Mouse (Mus musculus): ENCODE measurements around the gene Rsc1a1.

Gene Rsc1a1

DNA sequence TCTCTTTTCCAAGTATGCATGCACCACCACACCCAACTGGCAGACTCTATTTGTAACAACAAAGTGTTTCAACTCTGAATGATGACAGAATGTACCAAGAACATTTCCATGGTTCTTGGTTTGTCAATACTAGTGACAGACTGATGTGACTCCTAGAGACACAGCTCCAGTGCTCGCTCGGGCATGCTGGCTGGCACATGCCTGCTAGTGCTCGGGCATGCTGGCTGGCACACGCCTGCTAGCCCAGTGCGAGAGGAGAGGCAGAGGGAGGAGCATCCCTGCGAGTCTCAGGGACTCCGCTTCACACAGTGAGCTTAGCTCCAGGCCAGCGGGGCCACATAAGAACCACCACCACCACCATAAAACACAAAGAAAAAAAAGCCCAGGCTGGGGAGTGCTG is 9.3 kb upstream of the Rsc1a1 start:
- DNase-seq (ENCODE audit: low spot score in 2 of 2): no peak

DNA sequence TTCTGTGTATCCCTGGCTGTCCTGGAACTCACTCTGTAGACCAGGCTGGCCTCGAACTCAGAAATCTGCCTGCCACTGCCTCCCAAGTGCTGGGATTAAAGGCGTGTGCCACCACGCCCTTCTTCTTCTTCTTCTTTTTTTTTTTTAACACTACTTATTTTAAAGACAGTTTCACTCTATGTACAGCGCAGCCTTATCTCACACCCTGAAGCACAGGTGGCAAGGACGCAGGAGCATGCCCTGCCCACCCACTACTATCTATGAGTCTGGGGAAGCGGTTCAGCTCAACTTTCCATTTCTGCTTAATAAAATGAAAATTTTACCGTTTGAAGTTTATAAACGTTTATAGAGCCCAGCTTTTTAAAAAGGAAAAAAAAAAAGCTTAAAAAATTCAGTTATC is 3.1 kb upstream of the Rsc1a1 start:
- DNase-seq (ENCODE audit: low spot score in 2 of 2): no peak

DNA sequence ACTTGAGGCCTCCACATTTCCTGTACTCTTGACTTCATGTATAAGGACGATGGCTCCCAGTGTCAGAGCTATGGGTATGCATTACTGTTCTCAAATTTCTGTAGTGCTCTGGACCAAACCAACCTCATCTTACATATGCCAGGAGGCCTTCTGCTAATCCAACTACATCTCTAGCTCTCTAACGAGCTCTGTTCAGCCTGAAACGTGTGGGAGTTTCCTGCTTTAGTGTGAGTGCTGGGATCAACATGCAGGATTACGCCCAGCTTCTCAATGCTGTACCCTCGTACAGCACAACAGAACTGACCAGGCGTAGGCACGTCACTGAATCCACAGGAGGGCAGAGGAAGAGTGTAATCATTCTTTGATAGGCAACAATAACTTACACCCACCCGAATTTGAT is 1.1 kb upstream of the Rsc1a1 start:
- no peak for DNase-seq (ENCODE audit: low spot score in 2 of 2)

DNA sequence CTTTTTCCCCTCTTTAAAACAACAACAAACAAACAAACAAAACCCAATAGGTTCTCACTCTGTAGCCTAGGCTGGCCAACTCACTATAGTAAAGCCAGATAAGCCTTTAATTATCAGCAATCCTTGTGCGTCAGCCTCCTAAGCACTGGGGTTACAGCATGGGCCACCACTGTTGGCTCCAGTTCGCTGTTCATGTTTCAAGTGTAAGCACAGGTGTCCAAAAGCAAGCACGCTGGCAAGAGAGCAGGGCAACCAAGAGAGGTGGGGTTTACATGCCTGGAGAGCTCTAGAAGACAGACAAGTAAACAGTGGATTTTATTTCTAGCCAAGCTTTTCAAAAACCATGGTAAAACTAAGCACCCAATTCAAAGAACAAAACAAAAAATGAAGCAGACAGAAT is 694 bp upstream of the Rsc1a1 start:
- DNase-seq (ENCODE audit: low spot score in 2 of 2): no peak

DNA sequence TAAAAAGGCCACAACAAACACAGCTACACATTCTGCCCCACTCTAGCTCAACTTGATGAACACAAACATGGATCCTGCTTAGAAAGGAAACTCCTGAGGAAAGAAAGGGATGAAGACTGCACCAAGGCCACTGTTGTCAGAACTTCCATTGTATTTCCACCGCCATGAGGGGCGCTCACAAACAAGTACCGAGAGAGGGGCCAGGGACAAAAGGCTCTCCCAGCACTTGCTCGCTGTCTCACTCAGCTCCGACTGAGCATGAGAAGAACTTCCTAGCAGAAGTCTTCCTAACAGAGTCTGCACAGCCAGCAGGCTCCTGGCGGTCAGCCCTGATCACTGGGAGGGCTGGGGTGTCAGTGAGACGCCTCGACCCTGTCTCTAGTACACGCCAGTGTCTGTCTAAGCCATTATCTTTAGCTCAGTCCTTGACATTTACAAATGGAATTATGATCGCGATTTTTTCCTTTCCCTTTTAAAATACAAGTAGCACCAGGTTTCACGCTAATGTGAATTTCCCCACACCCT is 2.6 kb downstream of the Rsc1a1 start:
- no peak for DNase-seq (ENCODE audit: low spot score in 2 of 2)

DNA sequence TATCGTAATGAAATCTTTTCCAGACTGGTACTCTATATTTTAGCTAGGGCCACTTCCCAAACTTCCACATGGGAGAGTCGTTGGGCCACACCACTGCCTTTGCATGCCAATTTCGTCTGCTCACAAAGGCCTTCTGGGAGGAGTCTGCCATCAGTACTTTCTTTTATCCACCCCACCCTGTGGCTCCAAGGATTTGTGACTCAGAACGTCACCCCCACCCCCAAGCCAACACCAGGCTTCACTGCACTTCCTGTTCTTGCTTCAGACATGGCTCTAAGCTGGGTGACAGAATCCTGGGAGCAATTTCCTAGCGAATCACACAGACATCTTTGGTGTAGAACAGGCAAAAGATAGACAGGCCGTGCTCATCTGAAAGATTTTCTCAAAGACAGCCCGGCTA is 3.6 kb downstream of the Rsc1a1 start:
- no peak for DNase-seq (ENCODE audit: low spot score in 2 of 2)

DNA sequence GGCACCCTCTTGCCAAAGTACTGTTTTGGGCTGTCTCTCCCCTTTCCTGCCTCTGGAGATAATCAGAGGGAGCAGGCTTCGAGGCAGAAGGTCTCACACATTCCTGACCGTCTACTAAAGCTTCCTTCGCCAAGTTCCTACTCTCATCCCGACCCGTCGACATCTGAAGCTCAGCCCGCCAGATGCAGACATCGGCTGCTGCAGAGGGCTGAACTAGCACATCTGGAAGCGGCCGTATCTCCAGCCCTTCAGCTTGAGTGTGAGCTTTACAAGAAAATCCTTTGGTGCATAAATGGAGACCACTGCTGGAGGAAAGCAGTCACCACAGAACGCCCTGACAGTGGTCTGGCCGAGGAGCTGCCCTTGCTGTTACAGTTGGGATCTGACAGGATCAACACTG is 4.5 kb downstream of the Rsc1a1 start:
- no peak for DNase-seq (ENCODE audit: low spot score in 2 of 2)

DNA sequence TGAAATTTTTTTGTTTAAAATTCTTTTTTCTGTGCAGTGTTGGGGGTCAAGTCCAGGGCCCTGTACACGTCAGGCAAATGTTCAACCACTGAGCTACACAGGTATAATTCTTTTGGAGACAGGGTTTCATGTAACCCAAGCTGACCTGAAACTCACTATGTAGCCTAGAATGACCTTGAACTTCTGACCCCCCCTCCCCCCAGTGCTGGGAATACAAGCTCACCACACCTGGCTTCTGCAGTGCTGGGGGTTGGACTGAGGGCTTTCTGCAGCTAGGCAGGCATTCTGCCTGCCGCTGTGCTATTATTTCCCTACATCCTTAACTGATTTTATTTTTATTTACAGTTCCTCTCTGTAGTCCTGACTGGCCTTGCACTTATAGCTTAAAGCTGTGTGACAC is 6.4 kb downstream of the Rsc1a1 start:
- DNase-seq (ENCODE audit: low spot score in 2 of 2): no peak

DNA sequence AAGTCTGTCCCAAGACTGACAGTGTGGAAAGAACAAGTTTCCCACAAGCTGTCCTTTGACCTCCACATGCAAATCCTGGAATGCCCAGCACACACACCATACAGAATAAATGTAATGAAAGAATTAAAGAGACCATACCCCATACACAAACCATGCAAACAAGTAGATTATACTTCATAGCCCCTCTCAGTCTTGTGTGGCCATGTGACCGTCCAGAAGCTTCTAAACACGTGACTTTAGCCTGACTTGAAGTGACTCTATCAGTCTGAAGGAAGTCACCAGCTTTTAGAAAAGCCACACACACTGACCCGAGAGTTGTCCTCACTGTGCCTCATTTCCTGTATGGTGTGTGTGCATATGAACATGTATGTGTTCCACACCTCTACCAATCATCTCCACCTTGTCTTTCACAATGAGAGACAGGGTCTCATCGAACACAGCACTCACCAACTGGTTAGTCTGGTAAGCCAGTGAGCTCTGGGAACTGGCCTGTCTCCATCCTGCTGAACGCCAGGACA is 8.9 kb downstream of the Rsc1a1 start:
- no peak for DNase-seq (ENCODE audit: low spot score in 2 of 2)

DNA sequence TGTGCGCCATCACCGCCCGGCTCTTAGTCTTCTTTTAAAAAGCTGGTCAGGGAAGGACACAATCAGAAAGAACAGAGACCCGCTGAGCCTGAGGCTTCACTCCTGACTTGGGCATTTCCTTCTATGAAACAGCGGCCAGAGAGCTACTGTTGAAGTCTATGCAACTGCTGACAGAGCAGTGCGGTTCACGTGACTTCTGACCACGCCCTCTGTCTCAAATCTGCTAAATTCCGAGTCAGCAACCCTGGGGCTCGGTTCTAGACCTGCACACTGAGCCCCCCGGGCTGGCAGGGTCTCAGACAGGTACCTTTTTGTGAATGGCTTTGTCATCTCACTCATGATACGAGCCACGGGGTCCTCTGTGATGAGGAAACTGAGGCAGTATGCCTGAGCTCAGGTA is 13.1 kb downstream of the Rsc1a1 start:
- no peak for DNase-seq (ENCODE audit: low spot score in 2 of 2)

DNA sequence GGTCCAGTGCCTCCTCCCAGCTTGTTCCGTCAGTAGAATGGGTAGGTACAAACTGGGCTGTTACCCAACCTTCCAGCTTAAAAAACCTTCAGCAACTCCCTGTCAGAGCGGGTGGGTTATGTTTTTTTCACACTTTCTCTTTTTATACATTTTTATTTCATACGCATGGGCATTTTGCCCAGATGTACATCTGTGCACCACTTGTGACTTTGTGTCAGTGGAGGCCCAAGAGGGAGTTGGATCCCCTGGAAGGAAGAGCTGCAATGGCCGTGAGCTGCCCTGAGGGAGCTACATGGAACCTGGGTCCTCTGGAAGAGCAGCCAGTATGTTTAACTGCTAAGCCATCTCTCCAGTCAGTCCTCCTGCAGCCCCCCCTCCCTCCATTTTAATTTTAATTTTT is 14.0 kb downstream of the Rsc1a1 start:
- no peak for DNase-seq (ENCODE audit: low spot score in 2 of 2)

DNA sequence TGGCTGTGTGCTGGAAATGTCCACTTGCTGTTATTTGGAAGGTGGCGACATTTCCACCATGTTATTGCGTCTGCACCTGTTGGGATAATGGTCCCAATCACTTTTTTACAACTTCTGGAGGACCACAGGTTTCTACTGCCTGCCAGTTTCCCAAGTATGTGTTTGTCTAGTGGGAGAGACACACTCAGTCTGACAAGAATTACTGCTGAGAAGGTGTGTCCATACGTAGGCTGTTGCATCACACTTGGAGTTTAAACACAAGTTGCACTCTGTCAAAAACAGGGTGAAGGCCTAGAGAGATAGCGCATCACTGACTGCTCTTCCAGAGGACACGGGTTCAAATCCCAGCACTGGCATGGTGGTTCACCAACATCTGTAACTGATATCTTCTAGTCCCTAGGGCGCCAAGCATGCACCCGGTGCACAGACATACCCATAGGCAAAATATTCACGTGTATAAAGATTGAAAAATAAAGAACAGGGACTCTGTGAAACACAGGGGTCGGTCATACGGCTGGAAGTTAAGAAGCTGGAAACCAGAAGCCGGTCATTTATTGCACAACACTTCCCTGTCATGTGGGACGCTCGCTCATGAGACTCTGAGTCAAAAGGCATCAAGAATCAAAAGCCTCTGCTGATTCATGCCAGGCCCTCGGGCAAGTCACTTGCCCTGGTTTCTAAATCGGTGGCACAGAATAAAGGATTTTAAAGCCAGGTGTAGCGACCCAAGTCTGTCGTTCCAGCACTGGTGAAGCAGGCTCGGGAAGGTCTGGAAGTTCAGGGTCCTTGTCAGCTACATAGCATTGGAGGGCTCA is 15.3 kb downstream of the Rsc1a1 start:
- no peak for DNase-seq (ENCODE audit: low spot score in 2 of 2)

DNA sequence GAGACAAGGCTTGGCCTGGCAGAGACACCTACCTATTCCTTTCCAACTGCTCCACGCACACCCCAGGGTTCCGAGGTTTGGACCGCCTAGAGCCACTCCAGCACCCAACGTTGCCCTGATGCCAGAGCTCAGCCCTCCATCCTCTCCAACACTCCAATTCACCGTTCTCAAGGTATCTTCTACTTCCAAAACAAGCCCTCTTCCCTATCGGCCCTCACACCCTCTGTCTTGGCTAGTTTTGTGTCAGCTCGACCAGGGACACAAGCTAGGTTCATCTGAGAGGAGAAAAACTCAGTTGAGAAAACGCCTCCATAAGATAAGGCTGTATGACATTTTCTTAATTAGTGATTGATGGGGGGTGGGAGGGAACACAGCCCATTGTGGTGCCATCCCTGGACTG is 20.6 kb downstream of the Rsc1a1 start, which contains the start of gene Plekhm2:
Gene Plekhm2, minus strand, starts transcription at position 101 of the 400 bp plus-strand sequence.
- DNase-seq (ENCODE audit: low spot score in 2 of 2): no peak

DNA sequence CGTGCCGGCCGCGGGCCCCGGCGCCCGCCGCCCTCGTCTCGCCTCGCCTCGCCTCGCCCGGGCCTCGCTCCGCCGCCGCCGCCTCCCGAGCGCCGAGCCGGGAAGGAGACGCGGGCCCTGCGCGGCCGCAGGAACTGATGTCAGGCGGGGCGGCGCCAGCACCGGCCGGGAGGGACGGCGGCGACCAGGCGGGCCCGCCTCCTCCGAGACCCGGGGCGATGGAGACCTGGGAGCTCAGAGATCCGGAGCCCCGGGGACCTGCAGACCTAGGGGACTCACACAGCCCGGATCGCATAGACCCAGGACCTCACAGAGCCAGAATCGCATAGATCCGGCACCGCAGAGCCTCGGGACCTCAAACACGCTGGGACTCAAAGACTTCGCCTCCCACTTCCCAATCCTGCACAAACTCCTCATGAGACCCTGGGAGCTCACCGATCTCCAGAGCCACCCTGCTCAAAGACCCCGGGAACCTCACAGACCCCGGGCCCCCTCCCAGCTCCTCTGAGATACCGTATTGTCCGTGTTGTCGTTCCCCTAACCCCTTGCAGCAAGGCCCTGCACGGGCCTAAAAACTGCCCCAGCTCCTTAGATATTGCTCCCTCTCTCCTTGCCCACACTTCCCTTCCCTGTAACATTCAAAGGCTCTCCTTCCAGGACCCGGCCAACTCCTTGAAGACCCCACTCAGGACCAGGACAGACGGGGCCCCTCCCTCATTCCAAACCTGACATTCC is 21.2 kb downstream of the Rsc1a1 start:
- DNase-seq (ENCODE audit: low spot score in 2 of 2): peak; percentile 48 to 63

DNA sequence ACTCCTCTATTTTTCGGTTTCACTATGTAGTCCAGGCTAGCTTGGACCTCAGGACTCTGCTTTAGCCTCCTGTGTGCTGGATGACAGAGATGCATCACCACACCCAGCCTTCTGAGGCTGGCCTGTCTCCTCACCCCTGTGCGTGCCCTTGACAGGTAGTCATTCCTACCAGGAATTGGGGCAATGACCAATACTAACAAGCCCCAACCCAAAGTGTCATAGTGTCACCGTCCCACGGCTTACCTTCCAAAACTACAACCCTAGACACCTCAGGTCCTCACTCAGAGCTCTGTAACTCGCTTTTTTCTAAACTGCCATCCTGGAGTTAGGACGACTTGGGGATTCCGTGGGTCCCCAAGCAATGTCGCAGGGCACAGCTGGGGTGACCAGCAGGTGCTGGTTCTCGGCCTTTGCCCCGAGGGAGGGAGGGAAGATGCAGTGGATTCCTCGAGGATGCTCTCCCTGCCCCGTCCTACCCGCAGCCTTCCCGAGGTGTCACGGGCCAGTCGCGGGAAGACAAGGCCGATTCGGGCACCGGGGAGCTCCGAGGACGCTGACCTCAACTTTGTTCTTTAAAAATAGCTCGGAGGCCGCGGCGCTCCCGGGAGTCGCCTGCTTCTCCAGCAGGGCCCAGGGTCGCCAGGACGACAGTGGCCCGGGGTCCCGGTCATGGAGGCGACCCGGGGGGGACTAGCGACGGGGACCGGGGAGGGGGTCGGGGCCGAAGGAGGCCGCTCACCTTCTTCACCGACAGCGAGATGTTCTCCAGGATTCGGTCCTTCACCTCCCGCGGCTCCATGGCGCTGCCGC is 22.1 kb downstream of the Rsc1a1 start:
- peak in 1 of 2 experiments; percentile 39 for DNase-seq (ENCODE audit: low spot score in 2 of 2)

DNA sequence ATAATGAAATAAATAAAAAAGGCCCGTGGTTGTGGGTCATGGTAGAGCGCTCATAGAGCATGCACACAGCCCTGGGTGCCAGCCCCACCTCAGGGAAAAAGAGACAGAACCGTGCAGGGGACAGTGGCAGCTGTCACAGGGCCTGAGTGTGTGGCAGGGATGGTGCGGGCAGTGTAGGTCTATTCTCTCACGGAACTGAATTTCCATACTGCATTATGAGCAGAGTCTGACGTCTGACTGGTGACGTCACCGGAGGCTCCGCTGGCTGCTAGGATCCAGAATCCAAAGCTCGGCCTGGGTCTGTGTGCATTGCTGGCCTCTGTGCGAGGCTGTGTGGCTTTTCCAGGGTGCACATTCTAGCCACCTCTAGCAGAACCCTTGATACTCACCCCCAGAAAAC is 24.5 kb downstream of the Rsc1a1 start:
- no peak for DNase-seq (ENCODE audit: low spot score in 2 of 2)

DNA sequence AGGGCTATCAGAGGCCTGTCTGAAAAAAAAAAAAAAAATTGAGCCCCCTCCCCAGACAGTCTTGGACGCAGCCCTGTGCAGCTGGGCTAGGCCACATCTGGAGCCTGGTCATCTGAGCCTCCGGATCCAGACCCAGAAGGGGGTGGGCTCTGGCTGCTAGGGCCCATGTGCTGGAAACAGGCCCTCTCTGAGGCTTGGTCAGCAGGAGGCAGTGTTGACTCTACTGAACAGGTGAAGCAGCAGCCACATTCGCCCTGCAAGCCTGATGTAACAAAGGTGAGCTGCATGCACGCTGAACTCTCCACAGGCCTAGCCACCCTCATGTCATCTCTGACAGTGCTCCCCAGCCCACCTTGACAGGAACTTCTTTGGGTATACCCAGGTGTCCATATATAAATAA is 25.7 kb downstream of the Rsc1a1 start:
- no peak for DNase-seq (ENCODE audit: low spot score in 2 of 2)

DNA sequence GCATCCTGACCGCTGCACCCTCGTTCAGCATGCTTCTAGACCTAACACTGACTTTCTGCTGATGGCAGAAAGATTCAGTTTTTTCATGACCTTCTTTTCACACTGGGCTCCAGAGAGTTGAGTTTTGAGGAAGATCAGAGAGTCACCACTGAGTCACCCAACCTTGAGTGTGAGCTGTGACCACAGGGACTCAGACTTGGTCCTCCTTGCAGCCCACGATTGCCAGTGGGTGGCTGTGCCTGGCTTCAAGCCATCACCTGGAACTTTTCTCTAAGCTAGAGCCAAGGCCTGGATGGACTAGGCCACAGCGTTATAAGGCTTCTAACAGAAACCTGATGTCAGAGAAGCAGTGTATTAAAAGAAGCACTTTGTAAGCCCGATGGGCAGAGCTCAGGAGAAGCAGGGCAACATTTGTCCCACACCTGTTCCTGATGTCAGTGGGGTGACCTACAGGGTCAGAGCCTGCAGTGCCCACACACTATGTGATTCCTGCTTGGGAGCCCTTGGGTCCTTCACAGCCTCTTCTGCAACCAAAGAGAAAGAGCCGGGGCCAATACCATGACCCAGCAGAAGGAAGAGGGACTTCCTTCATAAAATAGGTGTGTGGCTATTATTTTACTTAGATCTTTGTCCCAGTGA is 26.4 kb downstream of the Rsc1a1 start:
- DNase-seq (ENCODE audit: low spot score in 2 of 2): no peak

DNA sequence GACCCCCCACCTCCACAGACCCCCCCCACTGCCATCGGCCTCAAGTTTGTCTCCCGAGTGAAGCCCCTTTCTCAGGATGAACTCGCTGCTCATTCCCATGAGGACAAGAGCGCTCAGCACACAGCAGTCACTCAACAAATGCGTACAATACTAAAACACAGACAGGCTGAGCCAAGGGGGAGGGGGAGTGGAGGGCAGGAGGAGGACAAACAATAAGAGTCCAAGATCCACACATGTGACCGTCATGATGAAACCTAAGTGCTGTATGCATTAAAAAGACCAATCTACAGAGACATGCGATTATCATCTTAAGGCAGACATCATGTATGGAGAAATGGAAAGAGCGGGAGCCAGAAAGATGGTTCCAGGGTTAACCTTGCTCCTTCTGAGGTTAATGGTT is 28.5 kb downstream of the Rsc1a1 start:
- no peak for DNase-seq (ENCODE audit: low spot score in 2 of 2)

DNA sequence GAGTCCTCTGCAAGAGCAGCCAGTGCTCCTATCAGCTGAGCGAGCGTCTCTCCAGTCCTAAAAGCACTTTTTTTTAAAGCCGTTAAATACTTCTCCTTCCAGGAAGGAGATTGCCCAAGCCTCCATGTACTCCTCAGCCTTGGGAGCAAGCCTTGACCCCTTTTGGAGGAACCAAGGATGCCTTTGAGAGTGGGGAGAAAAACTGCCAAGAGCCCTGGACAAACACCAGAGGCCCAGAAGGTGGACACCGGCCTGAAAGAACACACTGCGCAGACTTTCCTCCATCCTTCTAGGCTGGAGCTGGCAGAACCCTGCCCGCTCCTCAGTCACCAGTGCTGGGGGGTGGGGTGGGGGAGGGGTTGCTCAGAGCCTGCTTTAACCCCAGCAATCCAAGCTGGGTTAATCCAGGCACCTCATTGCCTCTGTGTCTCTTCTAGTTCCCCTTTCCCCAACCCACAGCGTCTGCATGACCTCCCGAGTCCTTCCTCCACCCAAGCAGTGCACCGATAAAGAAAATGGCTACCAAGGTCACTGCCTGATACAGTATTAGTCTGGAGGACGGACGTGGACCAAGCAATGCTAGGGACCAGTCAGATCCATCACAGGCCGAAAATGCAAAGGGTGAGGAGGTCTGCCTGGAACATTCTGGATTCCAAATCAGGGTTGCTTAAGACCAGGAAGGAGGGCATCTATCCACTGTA is 29.3 kb downstream of the Rsc1a1 start:
- no peak for DNase-seq (ENCODE audit: low spot score in 2 of 2)

DNA sequence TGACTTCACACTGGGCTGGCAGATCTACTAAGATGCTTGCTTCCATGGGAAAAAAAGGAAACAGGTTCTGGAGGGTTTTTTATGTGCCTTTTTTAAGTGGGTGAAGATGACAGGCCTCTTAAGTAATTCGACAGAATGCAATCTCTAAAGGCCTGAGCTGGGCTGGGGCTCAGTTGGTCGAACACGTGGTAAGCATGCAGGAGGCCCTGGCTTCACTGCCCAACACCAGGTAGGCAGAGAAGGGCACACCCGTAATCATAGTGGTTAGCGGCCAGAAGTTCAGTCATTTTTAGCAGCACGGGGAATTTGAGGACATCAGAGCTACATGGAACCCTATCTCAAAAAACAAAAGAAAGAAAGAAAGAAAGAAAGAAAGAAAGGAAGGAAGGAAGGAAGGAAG is 30.9 kb downstream of the Rsc1a1 start:
- no peak for DNase-seq (ENCODE audit: low spot score in 2 of 2)
